Mouse (Mus musculus): ENCODE results near the gene Ctnnbip1. TPM values are rescaled to one million over a fixed set of nuclear protein-coding genes. Genes with fewer than 3 reads are reported as not detected.

Gene Ctnnbip1
- 80.3 and 83.9 TPM in 2 replicates for polyA plus RNA-seq (2015; fragmentation: Nextera tagmentation; extraction: Ambion mirVana)

- H3K9ac ChIP-seq: peak within 1 kb of the TSS; percentile 94
- peak; percentile 98 for ATAC-seq (ENCODE audit: low FRiP score, low read depth)
Measured at GRCm38 (mm10) chr4:149517868-149518340, at the start of gene Ctnnbip1. Gene Ctnnbip1 (plus strand): TSS chr4:149518236.

GRCm38 (mm10) chr4:149469557-149469956, 48.5 kb upstream of the Ctnnbip1 start:
- no peak overlapping the region for H3K27ac ChIP-seq
- peaks cover 55% of the 10 kb centered on the region for H3K36me3 ChIP-seq
- 95% methylated on average over 3 of the region's 3 CpGs for WGBS
- no peaks in the 10 kb centered on the region for H3K27me3 ChIP-seq
- no peak overlapping the region for H3K4me3 ChIP-seq
- no peaks in the 10 kb centered on the region for H3K9me3 ChIP-seq
- no peak overlapping the region for H3K9ac ChIP-seq
- no peaks in the 10 kb centered on the region for H3K4me1 ChIP-seq
- ATAC-seq (ENCODE audit: low FRiP score, low read depth): no peak
- no peak overlapping the region for H3K4me2 ChIP-seq (replicated peaks)

More at GRCm38 (mm10) chr4:149517868-149518340, at the start of gene Ctnnbip1:
- under 1% methylated on average over 44 of the region's 46 CpGs for WGBS
- H3K27me3 ChIP-seq: no peaks in the 10 kb centered on the region
- no peaks in the 10 kb centered on the region for H3K9me3 ChIP-seq
- H3K4me2 ChIP-seq (replicated peaks): peak within 1 kb of the TSS; percentile 95
- H3K4me1 ChIP-seq: peaks cover 35% of the 10 kb centered on the region
- peak within 1 kb of the TSS; percentile 94 for H3K4me3 ChIP-seq
- peak within 1 kb of the TSS; percentile 79 for H3K27ac ChIP-seq
- no peaks in the 10 kb centered on the region for H3K36me3 ChIP-seq

- Histone ChIP-seq H3K9me3 (no peaks in the 10 kb centered on the region), H3K27ac (no peak overlapping the region), H3K36me3 (peaks cover 37% of the 10 kb centered on the region), H3K27me3 (no peaks in the 10 kb centered on the region), H3K4me3 (no peak overlapping the region), H3K4me1 (no peaks in the 10 kb centered on the region), H3K9ac (no peak overlapping the region), H3K4me2 (replicated peaks) (no peak overlapping the region)
- 79% methylated on average over 7 of the region's 7 CpGs for WGBS
- no peak for ATAC-seq (ENCODE audit: low FRiP score, low read depth)
Measured at GRCm38 (mm10) chr4:149475096-149475495, 42.9 kb upstream of the Ctnnbip1 start.

- H3K27ac ChIP-seq: no peak within 1 kb of the TSS
- H3K4me3 ChIP-seq: no peak within 1 kb of the TSS
- WGBS: 85% methylated on average over 11 of the region's 11 CpGs
- peaks cover 26% of the 10 kb centered on the region for H3K36me3 ChIP-seq
- no peaks in the 10 kb centered on the region for H3K27me3 ChIP-seq
- no peak for ATAC-seq (ENCODE audit: low FRiP score, low read depth)
- no peaks in the 10 kb centered on the region for H3K4me1 ChIP-seq
- H3K4me2 ChIP-seq (replicated peaks): no peak within 1 kb of the TSS
- H3K9ac ChIP-seq: no peak within 1 kb of the TSS
- no peaks in the 10 kb centered on the region for H3K9me3 ChIP-seq
Measured at GRCm38 (mm10) chr4:149477078-149477477, 41.0 kb upstream of the Ctnnbip1 start, which contains the start of gene Tmem274. Gene Tmem274 (plus strand): TSS chr4:149477378.

- Histone ChIP-seq H3K4me2 (replicated peaks) (peak overlapping the region; percentile 85), H3K9ac (peak overlapping the region; percentile 85), H3K4me1 (peaks cover 27% of the 10 kb centered on the region), H3K27me3 (no peaks in the 10 kb centered on the region), H3K36me3 (peaks cover 26% of the 10 kb centered on the region), H3K9me3 (no peaks in the 10 kb centered on the region), H3K27ac (peak overlapping the region; percentile 84), H3K4me3 (peak overlapping the region; percentile 81)
- ATAC-seq (ENCODE audit: low FRiP score, low read depth): no peak
- 51% methylated on average over 3 of the region's 3 CpGs for WGBS
Measured at GRCm38 (mm10) chr4:149484566-149484965, 33.5 kb upstream of the Ctnnbip1 start.

- H3K9me3 ChIP-seq: no peaks in the 10 kb centered on the region
- H3K4me2 ChIP-seq (replicated peaks): peak within 1 kb of the TSS; percentile 85
- peak within 1 kb of the TSS; percentile 81 for H3K4me3 ChIP-seq
- under 1% methylated on average over 60 of the region's 60 CpGs for WGBS
- H3K27me3 ChIP-seq: no peaks in the 10 kb centered on the region
- peak within 1 kb of the TSS; percentile 84 for H3K27ac ChIP-seq
- peaks cover 33% of the 10 kb centered on the region for H3K36me3 ChIP-seq
- H3K4me1 ChIP-seq: peaks cover 27% of the 10 kb centered on the region
- peak; percentile 95 for ATAC-seq (ENCODE audit: low FRiP score, low read depth)
- H3K9ac ChIP-seq: peak within 1 kb of the TSS; percentile 85
Measured at GRCm38 (mm10) chr4:149485053-149485824, 32.8 kb upstream of the Ctnnbip1 start, which contains the start of the genes Nmnat1 and Lzic. Gene Nmnat1 (minus strand): TSS chr4:149485202. Gene Lzic (plus strand): TSS chr4:149485229.

- Histone ChIP-seq H3K4me1 (peaks cover 27% of the 10 kb centered on the region), H3K27me3 (no peaks in the 10 kb centered on the region), H3K4me2 (replicated peaks) (peak overlapping the region; percentile 85), H3K9ac (peak overlapping the region; percentile 85), H3K36me3 (peaks cover 36% of the 10 kb centered on the region), H3K9me3 (no peaks in the 10 kb centered on the region), H3K4me3 (peak overlapping the region; percentile 81), H3K27ac (peak overlapping the region; percentile 84)
- peak; percentile 2; the same call in 1 of the 2 replicates for ATAC-seq (ENCODE audit: low FRiP score, low read depth)
- WGBS: under 1% methylated on average over 10 of the region's 10 CpGs
Measured at GRCm38 (mm10) chr4:149485825-149486206, 32.2 kb upstream of the Ctnnbip1 start.

- no peak for ATAC-seq (ENCODE audit: low FRiP score, low read depth)
- WGBS: 93% methylated on average over 12 of the region's 12 CpGs
Measured at GRCm38 (mm10) chr4:149487729-149488128, 30.3 kb upstream of the Ctnnbip1 start.

GRCm38 (mm10) chr4:149489415-149490240, 28.4 kb upstream of the Ctnnbip1 start:
- peaks cover 20% of the 10 kb centered on the region for H3K4me1 ChIP-seq
- no peaks in the 10 kb centered on the region for H3K27me3 ChIP-seq
- no peak overlapping the region for H3K4me3 ChIP-seq
- no peak for ATAC-seq (ENCODE audit: low FRiP score, low read depth)
- WGBS: 93% methylated on average over 14 of the region's 14 CpGs
- H3K36me3 ChIP-seq: peaks cover 73% of the 10 kb centered on the region
- no peak overlapping the region for H3K9ac ChIP-seq
- no peaks in the 10 kb centered on the region for H3K9me3 ChIP-seq
- no peak overlapping the region for H3K27ac ChIP-seq
- no peak overlapping the region for H3K4me2 ChIP-seq (replicated peaks)

More at GRCm38 (mm10) chr4:149487729-149488128, 30.3 kb upstream of the Ctnnbip1 start:
- no peaks in the 10 kb centered on the region for H3K9me3 ChIP-seq
- H3K27ac ChIP-seq: no peak overlapping the region
- no peak overlapping the region for H3K9ac ChIP-seq
- no peaks in the 10 kb centered on the region for H3K27me3 ChIP-seq
- peaks cover 27% of the 10 kb centered on the region for H3K4me1 ChIP-seq
- H3K4me2 ChIP-seq (replicated peaks): 0 out of 2 replicates have a peak overlapping the region, but pooled peaks have one; percentile 11
- no peak overlapping the region for H3K4me3 ChIP-seq
- peaks cover 55% of the 10 kb centered on the region for H3K36me3 ChIP-seq

GRCm38 (mm10) chr4:149491151-149491550, 26.9 kb upstream of the Ctnnbip1 start:
- Histone ChIP-seq H3K9me3 (no peaks in the 10 kb centered on the region), H3K4me1 (peaks cover 20% of the 10 kb centered on the region), H3K9ac (no peak overlapping the region), H3K36me3 (peaks cover 86% of the 10 kb centered on the region), H3K27ac (no peak overlapping the region), H3K4me3 (no peak overlapping the region), H3K27me3 (no peaks in the 10 kb centered on the region), H3K4me2 (replicated peaks) (no peak overlapping the region)
- 96% methylated on average over 3 of the region's 3 CpGs for WGBS
- ATAC-seq (ENCODE audit: low FRiP score, low read depth): no peak

GRCm38 (mm10) chr4:149496612-149497011, 21.4 kb upstream of the Ctnnbip1 start:
- no peak overlapping the region for H3K4me3 ChIP-seq
- H3K9ac ChIP-seq: no peak overlapping the region
- H3K4me2 ChIP-seq (replicated peaks): no peak overlapping the region
- peaks cover 13% of the 10 kb centered on the region for H3K4me1 ChIP-seq
- no peaks in the 10 kb centered on the region for H3K27me3 ChIP-seq
- ATAC-seq (ENCODE audit: low FRiP score, low read depth): no peak
- peaks cover 84% of the 10 kb centered on the region for H3K36me3 ChIP-seq
- 61% methylated on average over 2 of the region's 2 CpGs for WGBS
- no peaks in the 10 kb centered on the region for H3K9me3 ChIP-seq
- H3K27ac ChIP-seq: peak overlapping the region; percentile 33; the same call in 1 of the 2 replicates

- H3K4me2 ChIP-seq (replicated peaks): no peak overlapping the region
- no peaks in the 10 kb centered on the region for H3K9me3 ChIP-seq
- no peak overlapping the region for H3K9ac ChIP-seq
- H3K27me3 ChIP-seq: no peaks in the 10 kb centered on the region
- 93% methylated on average over 8 of the region's 8 CpGs for WGBS
- no peak overlapping the region for H3K4me3 ChIP-seq
- ATAC-seq (ENCODE audit: low FRiP score, low read depth): no peak
- peaks cover 13% of the 10 kb centered on the region for H3K4me1 ChIP-seq
- no peak overlapping the region for H3K27ac ChIP-seq
- H3K36me3 ChIP-seq: peaks cover 78% of the 10 kb centered on the region
Measured at GRCm38 (mm10) chr4:149498901-149499300, 19.1 kb upstream of the Ctnnbip1 start.

Measured in limb, embryonic 13.5 days (tissue).